Mouse (Mus musculus) olfactory bulb, adult 2 months (tissue): Measurements from ENCODE around the gene Hist1h3a.

Source experiments
- CTCF ChIP-seq: fragments of 200-500 bp; IDR thresholded peaks from 2 replicates; pipeline ENCODE4 v1.5.1; 2012; ENCODE audit warnings: low read depth, mild to moderate bottlenecking, low read length, moderate library complexity; ENCODE audit not compliant: insufficient read depth
- POLR2A ChIP-seq: fragments of 200-500 bp; IDR thresholded peaks from 2 replicates; pipeline ENCODE4 v1.6.1; 2012; ENCODE audit warnings: mild to moderate bottlenecking, low read depth, low read length, moderate library complexity; ENCODE audit not compliant: insufficient read depth

DNA sequence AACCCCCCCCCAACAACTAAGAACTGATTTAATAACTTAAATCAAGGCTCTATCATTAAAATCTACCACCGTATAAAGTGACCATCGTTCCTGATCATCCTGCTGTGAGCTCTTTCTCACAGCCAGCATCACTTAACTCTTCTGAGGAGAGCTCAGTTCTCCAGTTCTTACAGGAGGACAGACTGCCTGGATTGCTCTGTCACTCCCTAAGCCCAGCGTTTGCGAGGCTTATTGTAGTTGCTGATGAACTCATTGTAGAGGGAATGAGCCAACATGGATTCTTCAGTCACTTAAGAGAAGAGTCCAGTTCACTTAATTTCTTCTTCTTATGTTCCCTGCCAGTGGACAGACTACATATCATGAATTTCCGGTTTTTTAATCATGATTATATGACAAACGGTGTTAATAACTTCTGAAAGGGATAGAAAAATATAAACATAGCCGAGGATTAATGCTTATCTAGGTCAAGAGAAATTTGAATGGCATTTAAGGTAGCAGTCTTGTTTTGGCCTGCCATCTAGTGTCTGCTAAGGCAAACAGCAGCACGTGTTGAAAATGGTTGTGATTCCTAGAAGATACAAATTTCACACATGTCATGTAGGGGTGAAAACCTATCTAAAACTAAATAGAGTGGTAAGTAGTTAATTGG is 29.9 kb downstream of the Hist1h3a start:
- TF ChIP-seq POLR2A (no peak), CTCF (no peak)
